Mouse (Mus musculus) midbrain, embryonic 14.5 days (tissue): ENCODE results near the gene Cd180. TPM values are rescaled to one million over a fixed set of nuclear protein-coding genes. Genes with fewer than 3 reads are reported as not detected.

Source experiments
- ATAC-seq: fragments of 200-750 bp; cut with Nextera tagmentation; 2 replicates; pipeline ENCODE4 v1.8.0; 2017; ENCODE audit warnings: moderate number of reproducible peaks, moderate library complexity; ENCODE audit not compliant: low FRiP score, low TSS enrichment
- DNase-seq: peaks from one replicate; pipeline ENCODE4 v3.0.0-alpha.2; 2015
- H3K27ac ChIP-seq: fragments of 300-500 bp; sonication (generic); replicated peaks from 2 replicates; pipeline ENCODE4 v1.5.1; 2014; ENCODE audit warnings: mild to moderate bottlenecking, low read depth, low read length, moderate library complexity
- H3K27me3 ChIP-seq: fragments of 300-500 bp; sonication (generic); 2 replicates; pipeline ENCODE4 v1.6.1; 2014; ENCODE audit warnings: low read length, control low read depth, mixed read lengths; ENCODE audit not compliant: control insufficient read depth, insufficient read depth
- H3K36me3 ChIP-seq: fragments of 300-500 bp; sonication (generic); 2 replicates; pipeline ENCODE4 v1.6.1; 2014; ENCODE audit warnings: low read length, control low read depth; ENCODE audit not compliant: control insufficient read depth, insufficient read depth
- H3K4me1 ChIP-seq: fragments of 300-500 bp; sonication (generic); 2 replicates; pipeline ENCODE4 v1.6.1; 2014; ENCODE audit warnings: mild to moderate bottlenecking, antibody characterized with exemption, low read length, control low read depth; ENCODE audit not compliant: control insufficient read depth, insufficient read depth
- H3K4me2 ChIP-seq: fragments of 300-500 bp; sonication (generic); 2 replicates; pipeline ENCODE4 v1.6.1; 2014; ENCODE audit warnings: mild to moderate bottlenecking, low read length, moderate library complexity
- H3K4me3 ChIP-seq: fragments of 300-500 bp; sonication (generic); replicated peaks from 2 replicates; pipeline ENCODE4 v1.5.1; 2014; ENCODE audit warnings: low read depth, low read length
- H3K9ac ChIP-seq: fragments of 300-500 bp; sonication (generic); replicated peaks from 2 replicates; pipeline ENCODE4 v1.6.1; 2014; ENCODE audit warnings: mild to moderate bottlenecking, low read length, moderate library complexity
- H3K9me3 ChIP-seq: fragments of 300-500 bp; sonication (generic); 2 replicates; pipeline ENCODE4 v1.6.1; 2016; ENCODE audit warnings: low read length, control low read depth, mixed read lengths; ENCODE audit not compliant: control insufficient read depth
- WGBS: fragments of 180-500 bp; shearing (Covaris S2); extraction: QIAGEN DNeasy Blood & Tissue Kit; methylation state at CpG from one replicate; pipeline ENCODE4 v1.1.7; 2014; 5-methylcytosine and 5-hydroxymethylcytosine counted together
- polyA plus RNA-seq: library from polyadenylated mRNA; unstranded; fragments of >200 nt; fragmentation: Nextera tagmentation; extraction: Ambion mirVana; gene quantifications from 2 replicates; pipeline ENCODE4 v1.2.1, GENCODE M21; 2014

Gene Cd180
- polyA plus RNA-seq, 1 experiment from 2014 or later: 1.0 TPM

- 0 out of 2 replicates have a peak, but pooled peaks cover 3% of the 10 kb centered on the region for H3K36me3 ChIP-seq
- H3K9ac ChIP-seq: no peak overlapping the region
- DNase-seq: no peak
- H3K4me1 ChIP-seq: no peaks in the 10 kb centered on the region
- 93% methylated on average over 9 of the region's 9 CpGs for WGBS
- no peak overlapping the region for H3K4me3 ChIP-seq
- H3K27me3 ChIP-seq: no peaks in the 10 kb centered on the region
- H3K9me3 ChIP-seq: no peaks in the 10 kb centered on the region
- H3K4me2 ChIP-seq: no peak overlapping the region
- H3K27ac ChIP-seq: no peak overlapping the region
- no peak for ATAC-seq
Observed at GRCm38 (mm10) chr13:102773169-102773568, 79.8 kb downstream of the Cd180 start.

GRCm38 (mm10) chr13:102774786-102775201 is 81.4 kb downstream of the Cd180 start:
- no peak overlapping the region for H3K4me3 ChIP-seq
- H3K27ac ChIP-seq: no peak overlapping the region
- H3K4me2 ChIP-seq: no peak overlapping the region
- 0 out of 2 replicates have a peak, but pooled peaks cover 3% of the 10 kb centered on the region for H3K36me3 ChIP-seq
- no peaks in the 10 kb centered on the region for H3K4me1 ChIP-seq
- no peak for ATAC-seq
- 70% methylated on average over 7 of the region's 7 CpGs for WGBS
- DNase-seq: peak; percentile 24
- no peaks in the 10 kb centered on the region for H3K9me3 ChIP-seq
- no peak overlapping the region for H3K9ac ChIP-seq
- H3K27me3 ChIP-seq: no peaks in the 10 kb centered on the region

GRCm38 (mm10) chr13:102775506-102775905 is 82.1 kb downstream of the Cd180 start:
- H3K27me3 ChIP-seq: no peaks in the 10 kb centered on the region
- H3K4me3 ChIP-seq: no peak overlapping the region
- DNase-seq (no peak), ATAC-seq (no peak)
- no peaks in the 10 kb centered on the region for H3K9me3 ChIP-seq
- WGBS: 86% methylated on average over 6 of the region's 6 CpGs
- no peak overlapping the region for H3K27ac ChIP-seq
- no peaks in the 10 kb centered on the region for H3K4me1 ChIP-seq
- no peak overlapping the region for H3K4me2 ChIP-seq
- H3K9ac ChIP-seq: no peak overlapping the region
- H3K36me3 ChIP-seq: 0 out of 2 replicates have a peak, but pooled peaks cover 3% of the 10 kb centered on the region

- DNase-seq (no peak), ATAC-seq (no peak)
- H3K9me3 ChIP-seq: no peaks in the 10 kb centered on the region
- H3K36me3 ChIP-seq: peaks cover 8% of the 10 kb centered on the region; the same call in 1 of the 2 replicates
- no peaks in the 10 kb centered on the region for H3K27me3 ChIP-seq
- H3K27ac ChIP-seq: no peak overlapping the region
- H3K4me2 ChIP-seq: no peak overlapping the region
- H3K4me3 ChIP-seq: no peak overlapping the region
- H3K4me1 ChIP-seq: no peaks in the 10 kb centered on the region
- WGBS: 98% methylated on average over 3 of the region's 3 CpGs
- no peak overlapping the region for H3K9ac ChIP-seq
Observed at GRCm38 (mm10) chr13:102778859-102779258, 85.5 kb downstream of the Cd180 start.

- H3K9ac ChIP-seq: no peak overlapping the region
- no peak for ATAC-seq
- no peaks in the 10 kb centered on the region for H3K27me3 ChIP-seq
- no peak overlapping the region for H3K27ac ChIP-seq
- peaks cover 5% of the 10 kb centered on the region; the same call in 1 of the 2 replicates for H3K36me3 ChIP-seq
- H3K4me1 ChIP-seq: no peaks in the 10 kb centered on the region
- no peak for DNase-seq
- 90% methylated on average over 3 of the region's 3 CpGs for WGBS
- no peak overlapping the region for H3K4me3 ChIP-seq
- no peaks in the 10 kb centered on the region for H3K9me3 ChIP-seq
- H3K4me2 ChIP-seq: no peak overlapping the region
Observed at GRCm38 (mm10) chr13:102779275-102779674, 85.9 kb downstream of the Cd180 start.

- no peaks in the 10 kb centered on the region for H3K4me1 ChIP-seq
- H3K4me3 ChIP-seq: no peak overlapping the region
- ATAC-seq (no peak), DNase-seq (no peak)
- no peaks in the 10 kb centered on the region for H3K27me3 ChIP-seq
- 73% methylated on average over 7 of the region's 7 CpGs for WGBS
- H3K9me3 ChIP-seq: no peaks in the 10 kb centered on the region
- H3K9ac ChIP-seq: no peak overlapping the region
- H3K36me3 ChIP-seq: peaks cover 13% of the 10 kb centered on the region; the same call in 1 of the 2 replicates
- H3K27ac ChIP-seq: no peak overlapping the region
- H3K4me2 ChIP-seq: no peak overlapping the region
Observed at GRCm38 (mm10) chr13:102783531-102784310, 90.4 kb downstream of the Cd180 start.

GRCm38 (mm10) chr13:102786666-102787230 is 93.4 kb downstream of the Cd180 start:
- 93% methylated on average over 10 of the region's 10 CpGs for WGBS
- Histone ChIP-seq H3K9ac (no peak overlapping the region), H3K4me2 (no peak overlapping the region)

More at GRCm38 (mm10) chr13:102786666-102787230, 93.4 kb downstream of the Cd180 start:
- ATAC-seq (no peak), DNase-seq (no peak)
- H3K27me3 ChIP-seq: no peaks in the 10 kb centered on the region
- H3K27ac ChIP-seq: no peak overlapping the region
- no peaks in the 10 kb centered on the region for H3K9me3 ChIP-seq
- 0 out of 2 replicates have a peak, but pooled peaks cover 8% of the 10 kb centered on the region for H3K36me3 ChIP-seq
- H3K4me1 ChIP-seq: no peaks in the 10 kb centered on the region
- H3K4me3 ChIP-seq: no peak overlapping the region
